7 mouse cellular contexts compared by ENCODE assay signal in genomic region chr4:155944271-155944670, GRCm38 (mm10). TPM values are rescaled to one million over a fixed set of nuclear protein-coding genes. Genes with fewer than 3 reads are reported as not detected.
DNase-seq lines count a peak whose midpoint lies in the region; ATAC-seq and TF ChIP-seq lines count a peak whose summit lies in the region.

No protein-coding gene starts in this region.

- DNase-seq in thymus, adult 2 months, result peak; percentile 14
- no peak for DNase-seq in thymus, adult 18-20 months
- DNase-seq in forebrain, embryonic 10.5 days (ENCODE audit: extremely low spot score, low spot score), result no peak
- DNase-seq in ovary, postnatal 14 days (ENCODE audit: low spot score), result no peak
- DNase-seq in thymus, postnatal 0 days (ENCODE audit: low spot score), result no peak

- peak overlapping the region; percentile 96 for H3K9ac ChIP-seq in kidney, embryonic 16.5 days (replicated peaks; ENCODE audit: low read length)
- H3K9ac ChIP-seq in midbrain, embryonic 13.5 days (replicated peaks), result peak overlapping the region; percentile 94

- TF ChIP-seq POLR2A in thymus, adult 2 months (IDR thresholded peaks at IDR 0.05; ENCODE audit: control insufficient read depth, extremely low read depth, insufficient read depth, low read length, poor library complexity), result no peak

- H3K36me3 ChIP-seq in thymus, adult 2 months (ENCODE audit: control insufficient read depth, insufficient read depth, low read length), result peaks cover 13% of the 10 kb centered on the region
- H3K36me3 ChIP-seq in forebrain, embryonic 10.5 days (replicated peaks), result peaks cover 36% of the 10 kb centered on the region
- H3K36me3 ChIP-seq in kidney, embryonic 16.5 days (ENCODE audit: insufficient read depth, low read length), result peaks cover 18% of the 10 kb centered on the region; the same call in 1 of the 2 replicates
- peaks cover 27% of the 10 kb centered on the region for H3K36me3 ChIP-seq in midbrain, embryonic 13.5 days

- no peaks in the 10 kb centered on the region for H3K9me3 ChIP-seq in forebrain, embryonic 10.5 days
- no peaks in the 10 kb centered on the region for H3K9me3 ChIP-seq in kidney, embryonic 16.5 days (ENCODE audit: low read length)
- no peaks in the 10 kb centered on the region for H3K9me3 ChIP-seq in midbrain, embryonic 13.5 days

- no peak overlapping the region for H3K27ac ChIP-seq in thymus, adult 2 months (ENCODE audit: control insufficient read depth, insufficient read depth, low read length)
- H3K27ac ChIP-seq in forebrain, embryonic 10.5 days, result peak overlapping the region; percentile 93
- peak overlapping the region; percentile 66 for H3K27ac ChIP-seq in kidney, embryonic 16.5 days (ENCODE audit: low read length)
- H3K27ac ChIP-seq in midbrain, embryonic 13.5 days, result peak overlapping the region; percentile 82

- H3K4me3 ChIP-seq in thymus, adult 2 months (ENCODE audit: control insufficient read depth, insufficient read depth, low read length), result peak overlapping the region; percentile 58
- H3K4me3 ChIP-seq in forebrain, embryonic 10.5 days, result peak overlapping the region; percentile 88
- peak overlapping the region; percentile 97 for H3K4me3 ChIP-seq in kidney, embryonic 16.5 days (ENCODE audit: low read length)
- H3K4me3 ChIP-seq in midbrain, embryonic 13.5 days (replicated peaks), result peak overlapping the region; percentile 96

- H3K4me1 ChIP-seq in thymus, adult 2 months (replicated peaks; ENCODE audit: control insufficient read depth, insufficient read depth, low read length), result peaks cover 13% of the 10 kb centered on the region
- H3K4me1 ChIP-seq in forebrain, embryonic 10.5 days, result peaks cover 22% of the 10 kb centered on the region
- H3K4me1 ChIP-seq in kidney, embryonic 16.5 days (ENCODE audit: insufficient read depth, low read length), result peaks cover 18% of the 10 kb centered on the region
- H3K4me1 ChIP-seq in midbrain, embryonic 13.5 days (replicated peaks), result peaks cover 25% of the 10 kb centered on the region

- peak overlapping the region; percentile 89 for H3K4me2 ChIP-seq in kidney, embryonic 16.5 days (replicated peaks; ENCODE audit: low read depth, low read length)
- peak overlapping the region; percentile 88 for H3K4me2 ChIP-seq in midbrain, embryonic 13.5 days (replicated peaks)

- ATAC-seq in kidney, embryonic 16.5 days (ENCODE audit: low FRiP score, low TSS enrichment), result no peak; the same call in 1 of the 2 replicates
- peak; percentile 2; the same call in 1 of the 2 replicates for ATAC-seq in midbrain, embryonic 13.5 days

- no peak for TF ChIP-seq CTCF in thymus, adult 2 months (IDR thresholded peaks at IDR 0.05; ENCODE audit: borderline replicate concordance, control insufficient read depth, extremely low read depth, insufficient read depth, low read length, poor library complexity)

- H3K27me3 ChIP-seq in thymus, adult 2 months (ENCODE audit: control insufficient read depth, insufficient read depth, low read length), result no peaks in the 10 kb centered on the region
- H3K27me3 ChIP-seq in forebrain, embryonic 10.5 days (ENCODE audit: poor library complexity, severe bottlenecking), result no peaks in the 10 kb centered on the region
- H3K27me3 ChIP-seq in kidney, embryonic 16.5 days (ENCODE audit: insufficient read depth, low read length), result no peaks in the 10 kb centered on the region
- H3K27me3 ChIP-seq in midbrain, embryonic 13.5 days, result peaks cover 10% of the 10 kb centered on the region; the same call in 1 of the 2 replicates

- WGBS in thymus, adult 2 months, result 0% methylated on average over 17 of the region's 17 CpGs
- under 1% methylated on average over 17 of the region's 17 CpGs for WGBS in forebrain, embryonic 10.5 days
- WGBS in kidney, embryonic 16.5 days, result 0% methylated on average over 17 of the region's 17 CpGs
- under 1% methylated on average over 17 of the region's 17 CpGs for WGBS in midbrain, embryonic 13.5 days

RNA-seq across cellular contexts. Expression of gene Ube2j2, which starts 0.6 kb away (rescaled TPM):
- 122 and 147 TPM in 2 replicates for polyA plus RNA-seq in thymus, adult 2 months (2012; rRNA removed)
- 144 and 150 TPM in 2 replicates for polyA plus RNA-seq in forebrain, embryonic 10.5 days (2016; fragmentation: Nextera tagmentation; extraction: Ambion mirVana)
- polyA plus RNA-seq in kidney, embryonic 16.5 days (2015; fragmentation: Nextera tagmentation; extraction: Ambion mirVana), result 100.0 and 102 TPM in 2 replicates
- 128 and 135 TPM in 2 replicates for polyA plus RNA-seq in midbrain, embryonic 13.5 days (2015; fragmentation: Nextera tagmentation; extraction: Ambion mirVana)
- polyA plus RNA-seq in thymus, postnatal 0 days (2015; fragmentation: Nextera tagmentation; extraction: Ambion mirVana), result 117 and 128 TPM in 2 replicates

RNA-seq across cellular contexts. Expression of gene C1qtnf12, which starts 17.8 kb away (rescaled TPM):
- 19.3 and 21.6 TPM in 2 replicates for polyA plus RNA-seq in thymus, adult 2 months (2012; rRNA removed)
- 18.4 and 20.9 TPM in 2 replicates for polyA plus RNA-seq in forebrain, embryonic 10.5 days (2016; fragmentation: Nextera tagmentation; extraction: Ambion mirVana)
- polyA plus RNA-seq in kidney, embryonic 16.5 days (2015; fragmentation: Nextera tagmentation; extraction: Ambion mirVana), result 123 and 137 TPM in 2 replicates
- polyA plus RNA-seq in midbrain, embryonic 13.5 days (2015; fragmentation: Nextera tagmentation; extraction: Ambion mirVana), result 8.2 and 11.0 TPM in 2 replicates
- 14.9 and 19.3 TPM in 2 replicates for polyA plus RNA-seq in thymus, postnatal 0 days (2015; fragmentation: Nextera tagmentation; extraction: Ambion mirVana)

RNA-seq across cellular contexts. Expression of gene B3galt6, which starts 48.2 kb away (rescaled TPM):
- 9.5 and 10.8 TPM in 2 replicates for polyA plus RNA-seq in thymus, adult 2 months (2012; rRNA removed)
- 12.7 and 14.0 TPM in 2 replicates for polyA plus RNA-seq in forebrain, embryonic 10.5 days (2016; fragmentation: Nextera tagmentation; extraction: Ambion mirVana)
- polyA plus RNA-seq in kidney, embryonic 16.5 days (2015; fragmentation: Nextera tagmentation; extraction: Ambion mirVana), result 18.0 and 18.7 TPM in 2 replicates
- 25.0 and 26.9 TPM in 2 replicates for polyA plus RNA-seq in midbrain, embryonic 13.5 days (2015; fragmentation: Nextera tagmentation; extraction: Ambion mirVana)
- polyA plus RNA-seq in thymus, postnatal 0 days (2015; fragmentation: Nextera tagmentation; extraction: Ambion mirVana), result 8.4 and 10.7 TPM in 2 replicates

RNA-seq across cellular contexts. Expression of gene Sdf4, which starts 48.4 kb away (rescaled TPM):
- polyA plus RNA-seq in thymus, adult 2 months (2012; rRNA removed), result 65.6 and 68.4 TPM in 2 replicates
- 134 and 135 TPM in 2 replicates for polyA plus RNA-seq in forebrain, embryonic 10.5 days (2016; fragmentation: Nextera tagmentation; extraction: Ambion mirVana)
- polyA plus RNA-seq in kidney, embryonic 16.5 days (2015; fragmentation: Nextera tagmentation; extraction: Ambion mirVana), result 173 and 182 TPM in 2 replicates
- polyA plus RNA-seq in midbrain, embryonic 13.5 days (2015; fragmentation: Nextera tagmentation; extraction: Ambion mirVana), result 125 and 128 TPM in 2 replicates
- 187 and 194 TPM in 2 replicates for polyA plus RNA-seq in thymus, postnatal 0 days (2015; fragmentation: Nextera tagmentation; extraction: Ambion mirVana)

RNA-seq across cellular contexts. Expression of gene Acap3, which starts 52.6 kb away (rescaled TPM):
- polyA plus RNA-seq in thymus, adult 2 months (2012; rRNA removed), result 77.6 and 86.1 TPM in 2 replicates
- 24.3 and 24.5 TPM in 2 replicates for polyA plus RNA-seq in forebrain, embryonic 10.5 days (2016; fragmentation: Nextera tagmentation; extraction: Ambion mirVana)
- 16.5 and 17.6 TPM in 2 replicates for polyA plus RNA-seq in kidney, embryonic 16.5 days (2015; fragmentation: Nextera tagmentation; extraction: Ambion mirVana)
- 66.0 and 73.5 TPM in 2 replicates for polyA plus RNA-seq in midbrain, embryonic 13.5 days (2015; fragmentation: Nextera tagmentation; extraction: Ambion mirVana)
- 9.7 and 11.6 TPM in 2 replicates for polyA plus RNA-seq in thymus, postnatal 0 days (2015; fragmentation: Nextera tagmentation; extraction: Ambion mirVana)
